Mouse (Mus musculus) heart, adult 2 months (tissue): ENCODE measurements at regions not wholly inside any gene's neighbourhood (a gene's known extent, or its start where the extent isn't known, plus 50 kb on each side); places are given as distances from the start of the nearest gene placed in this dataset.

ENCODE experiments used
- CTCF ChIP-seq: fragments of 200-600 bp; IDR thresholded peaks from 2 replicates; pipeline ENCODE4 v1.8.1; 2022; ENCODE audit warnings: antibody characterized with exemption, mild to moderate bottlenecking, moderate library complexity
- EP300 ChIP-seq: fragments of 200-500 bp; IDR thresholded peaks from 2 replicates; pipeline ENCODE4 v1.6.1; 2011; ENCODE audit warnings: low read depth, low read length, control low read depth; ENCODE audit not compliant: insufficient read depth
- POLR2A ChIP-seq: fragments of 200-500 bp; IDR thresholded peaks from 2 replicates; pipeline ENCODE4 v1.6.1; 2011; ENCODE audit warnings: mild to moderate bottlenecking, low read depth, low read length, control low read depth; ENCODE audit not compliant: insufficient read depth

GRCm38 (mm10) chr5:49783728-49784127 lies 259.0 kb upstream of the Kcnip4 start:
- TF ChIP-seq POLR2A (no peak), EP300 (no peak), CTCF (no peak)
